Mouse (Mus musculus) layer of hippocampus, postnatal 25 days (tissue): ENCODE results near the gene Auh. TPM values are rescaled to one million over a fixed set of nuclear protein-coding genes. Genes with fewer than 3 reads are reported as not detected.

Source experiments
- DNase-seq, 2 experiments: peaks; one replicate each; pipeline ENCODE4 v3.0.0; 2022; ENCODE audit warnings: mixed read lengths in 2 of 2, low spot score in 1 of 2; ENCODE audit errors: extremely low spot score in 1 of 2
- total RNA-seq, 2 experiments: library from RNA; stranded (reverse); gene quantifications; 2 replicates each; pipeline ENCODE4 v1.2.3; 2021

Auh gene
- total RNA-seq: 100 to 1,000 TPM; 104 to 110 TPM

- DNase-seq: peak; percentile 68 to 70
These were observed at the start of gene Auh for GRCm38 (mm10) chr13:52929209-52930171. TSS of gene Auh (minus strand) at chr13:52929681.

GRCm38 (mm10) chr13:52978321-52978981 is 49.0 kb upstream of the Auh start:
- peak in 1 of 2 experiments; percentile 11 for DNase-seq

- no peak for DNase-seq
These were observed 48.3 kb upstream of the Auh start for GRCm38 (mm10) chr13:52977757-52978156.

GRCm38 (mm10) chr13:52977221-52977609 is 47.7 kb upstream of the Auh start:
- no peak for DNase-seq

DNA sequence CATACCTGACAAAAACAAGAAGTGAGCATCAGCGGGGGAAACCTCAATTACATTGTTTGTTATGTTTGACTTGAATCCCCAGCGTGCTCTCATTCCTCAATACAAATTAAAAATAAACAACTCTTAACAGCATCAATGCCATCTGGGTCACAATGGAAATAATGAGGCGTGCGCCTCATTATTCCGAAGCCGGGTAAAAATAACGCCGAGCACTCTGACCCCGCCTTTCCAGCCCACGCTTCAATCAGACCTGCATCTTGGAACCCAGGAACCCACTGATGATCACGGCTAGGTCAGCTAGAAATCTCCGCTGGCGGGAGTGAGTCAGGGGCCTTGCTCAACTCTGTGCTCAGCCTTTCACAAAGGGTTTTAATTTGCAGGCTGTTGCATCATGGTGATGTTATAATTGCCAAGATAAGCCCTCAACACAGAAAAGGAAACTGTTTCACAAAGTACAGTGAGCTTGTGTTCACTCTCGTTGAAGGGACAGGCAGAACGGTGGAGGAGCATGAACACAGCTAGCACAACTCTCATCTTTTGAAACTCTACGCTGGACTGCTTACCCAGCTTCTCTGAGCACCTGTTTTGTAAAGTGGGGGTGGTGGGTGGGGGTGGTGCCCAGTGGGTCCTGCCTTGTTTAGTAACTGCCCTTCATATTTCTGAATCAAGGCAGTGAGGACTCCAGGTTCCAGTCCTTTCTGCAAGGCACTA is 47.2 kb upstream of the Auh start:
- no peak for DNase-seq

GRCm38 (mm10) chr13:52976130-52976509 is 46.6 kb upstream of the Auh start:
- DNase-seq: no peak

GRCm38 (mm10) chr13:52974676-52975075 is 45.2 kb upstream of the Auh start:
- DNase-seq: no peak

- no peak for DNase-seq
These were observed 43.9 kb upstream of the Auh start for GRCm38 (mm10) chr13:52973427-52973826.

- no peak for DNase-seq
These were observed 43.1 kb upstream of the Auh start for GRCm38 (mm10) chr13:52972626-52973025.

GRCm38 (mm10) chr13:52970876-52971275 is 41.4 kb upstream of the Auh start:
- no peak for DNase-seq

GRCm38 (mm10) chr13:52962922-52963321 is 33.4 kb upstream of the Auh start:
- DNase-seq: no peak

GRCm38 (mm10) chr13:52962361-52962760 is 32.9 kb upstream of the Auh start:
- DNase-seq: no peak

GRCm38 (mm10) chr13:52953779-52954553 is 24.5 kb upstream of the Auh start:
- no peak for DNase-seq

- DNase-seq: no peak
These were observed 19.7 kb upstream of the Auh start for GRCm38 (mm10) chr13:52949211-52949610.

- DNase-seq: no peak
These were observed 18.1 kb upstream of the Auh start for GRCm38 (mm10) chr13:52947545-52947944.

- no peak for DNase-seq
These were observed 16.3 kb upstream of the Auh start for GRCm38 (mm10) chr13:52945769-52946168.

DNA sequence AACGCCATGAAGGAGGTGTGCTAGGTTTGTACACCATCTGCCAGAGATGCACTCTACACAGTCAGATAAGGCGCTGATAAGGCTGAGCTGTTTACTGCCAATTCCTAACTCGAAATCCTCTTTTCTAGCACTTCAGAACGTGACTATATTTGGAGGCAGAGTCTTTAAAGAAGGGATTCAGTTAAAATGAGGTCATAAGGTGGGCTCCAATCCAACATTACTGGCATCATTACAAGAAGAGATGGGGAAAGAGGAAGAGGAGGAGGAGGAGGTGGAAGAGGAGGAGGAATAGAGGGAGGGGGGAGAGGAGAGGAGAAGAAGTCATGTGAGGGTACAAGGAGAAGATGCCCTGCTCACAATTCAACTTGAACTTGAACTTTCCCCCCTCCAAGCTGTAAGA is 14.6 kb upstream of the Auh start:
- no peak for DNase-seq

GRCm38 (mm10) chr13:52942876-52943388 is 13.5 kb upstream of the Auh start:
- no peak for DNase-seq

DNA sequence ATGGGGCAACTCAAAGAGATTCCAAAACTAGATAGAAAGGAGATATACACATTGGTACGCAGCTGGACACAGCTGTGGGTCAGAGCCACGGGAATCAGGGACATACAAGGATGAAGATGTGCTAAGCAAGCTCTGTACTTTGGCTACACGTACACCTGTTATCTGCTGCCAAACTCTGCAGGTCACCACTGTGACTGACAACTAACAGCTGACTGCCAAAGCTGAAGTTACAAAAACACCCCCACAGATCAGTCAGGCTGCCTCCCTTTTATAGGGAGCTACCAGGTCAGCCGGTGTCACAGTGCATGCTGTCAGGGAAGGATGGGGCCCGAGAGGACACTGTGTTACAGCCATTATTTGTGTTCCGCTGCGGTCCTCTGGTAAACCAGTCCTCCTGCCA is 11.5 kb upstream of the Auh start:
- no peak for DNase-seq

GRCm38 (mm10) chr13:52930582-52930981 is 1.1 kb upstream of the Auh start:
- no peak for DNase-seq
